Mouse (Mus musculus) urinary bladder, postnatal 0 days (tissue): ENCODE measurements around the gene Vps33a. TPM values are rescaled to one million over a fixed set of nuclear protein-coding genes. Genes with fewer than 3 reads are reported as not detected.

Source experiments
- microRNA-seq: library from miRNA; unstranded; fragments of <30 nt; microRNA quantifications from one replicate; pipeline ENCODE4, GENCODE M21; 2016
- polyA plus RNA-seq: library from polyadenylated mRNA; unstranded; fragments of >200 nt; fragmentation: Nextera tagmentation; extraction: Ambion mirVana; gene quantifications from 2 replicates; pipeline ENCODE4 v1.2.1, GENCODE M21; 2015

The Vps33a gene
- polyA plus RNA-seq = 13.7 and 14.5 TPM in 2 replicates

GRCm38 (mm10) chr5:123572357-123573186 lies at the start of gene Vps33a:
Vps33a (minus strand) TSS chr5:123573038.

GRCm38 (mm10) chr5:123525281-123525680 lies 47.6 kb downstream of the Vps33a start, which contains the start of gene Gm49027:
Gm49027 (minus strand) TSS chr5:123525488.

GRCm38 (mm10) chr5:123523692-123524392 lies 49.0 kb downstream of the Vps33a start, which contains the start of gene Diablo:
Diablo (minus strand) TSS chr5:123524176.

GRCm38 (mm10) chr5:123510160-123510559 lies 62.7 kb downstream of the Vps33a start, which contains the start of gene B3gnt4:
B3gnt4 (plus strand) TSS chr5:123510460.

GRCm38 (mm10) chr5:123489112-123489785 lies 83.6 kb downstream of the Vps33a start, which contains the start of the genes Lrrc43 and Il31:
Lrrc43 (plus strand) TSS chr5:123489305.
Il31 (minus strand) TSS chr5:123489489.

Small RNA genes within 50 kb of the gene (microRNA-seq; reads per million reads assigned to microRNA genes)
- gene Mir7647 = not detected

Other genes with a start within 250 kb of the Vps33a start
- 5.1 and 5.6 TPM in 2 replicates for gene Bcl7a, start 229.2 kb downstream of the Vps33a start, polyA plus RNA-seq
- 13.2 and 15.7 TPM in 2 replicates for gene Mlxip, start 178.2 kb downstream of the Vps33a start, polyA plus RNA-seq
- not detected in 2 replicates for gene Lrrc43, start 83.7 kb downstream of the Vps33a start, polyA plus RNA-seq
- not detected in 2 replicates for gene Il31, start 83.5 kb downstream of the Vps33a start, polyA plus RNA-seq
- 0.23 TPM in 1 of 2 replicates, not detected in the other for gene B3gnt4, start 62.6 kb downstream of the Vps33a start, polyA plus RNA-seq
- 77.9 and 81.1 TPM in 2 replicates for gene Diablo, start 48.9 kb downstream of the Vps33a start, polyA plus RNA-seq
- gene Gm49027, start 47.5 kb downstream of the Vps33a start, polyA plus RNA-seq = 0.14 and 0.36 TPM in 2 replicates
- 41.6 and 53.8 TPM in 2 replicates for gene Clip1, start 111.6 kb upstream of the Vps33a start, polyA plus RNA-seq
- 23.0 and 34.2 TPM in 2 replicates for gene Zcchc8, start 148.1 kb upstream of the Vps33a start, polyA plus RNA-seq
- gene Rsrc2, start 176.4 kb upstream of the Vps33a start, polyA plus RNA-seq = 56.9 and 68.2 TPM in 2 replicates
- gene Kntc1, start 176.7 kb upstream of the Vps33a start, polyA plus RNA-seq = 8.0 and 12.9 TPM in 2 replicates